Mouse (Mus musculus) heart, postnatal 4 days (tissue): Measurements from ENCODE around the gene Nell2. TPM values are rescaled to one million over a fixed set of nuclear protein-coding genes. Genes with fewer than 3 reads are reported as not detected.

ENCODE experiments used
- DNase-seq: peaks from one replicate; pipeline ENCODE4 v3.0.0; 2021
- total RNA-seq, 2 experiments: library from RNA; stranded (reverse); gene quantifications; 2 replicates each; pipeline ENCODE4 v1.2.3; 2021

The Nell2 gene
- total RNA-seq, 2 experiments from 2014 or later, result 0.18 TPM; not detected in 1

DNA sequence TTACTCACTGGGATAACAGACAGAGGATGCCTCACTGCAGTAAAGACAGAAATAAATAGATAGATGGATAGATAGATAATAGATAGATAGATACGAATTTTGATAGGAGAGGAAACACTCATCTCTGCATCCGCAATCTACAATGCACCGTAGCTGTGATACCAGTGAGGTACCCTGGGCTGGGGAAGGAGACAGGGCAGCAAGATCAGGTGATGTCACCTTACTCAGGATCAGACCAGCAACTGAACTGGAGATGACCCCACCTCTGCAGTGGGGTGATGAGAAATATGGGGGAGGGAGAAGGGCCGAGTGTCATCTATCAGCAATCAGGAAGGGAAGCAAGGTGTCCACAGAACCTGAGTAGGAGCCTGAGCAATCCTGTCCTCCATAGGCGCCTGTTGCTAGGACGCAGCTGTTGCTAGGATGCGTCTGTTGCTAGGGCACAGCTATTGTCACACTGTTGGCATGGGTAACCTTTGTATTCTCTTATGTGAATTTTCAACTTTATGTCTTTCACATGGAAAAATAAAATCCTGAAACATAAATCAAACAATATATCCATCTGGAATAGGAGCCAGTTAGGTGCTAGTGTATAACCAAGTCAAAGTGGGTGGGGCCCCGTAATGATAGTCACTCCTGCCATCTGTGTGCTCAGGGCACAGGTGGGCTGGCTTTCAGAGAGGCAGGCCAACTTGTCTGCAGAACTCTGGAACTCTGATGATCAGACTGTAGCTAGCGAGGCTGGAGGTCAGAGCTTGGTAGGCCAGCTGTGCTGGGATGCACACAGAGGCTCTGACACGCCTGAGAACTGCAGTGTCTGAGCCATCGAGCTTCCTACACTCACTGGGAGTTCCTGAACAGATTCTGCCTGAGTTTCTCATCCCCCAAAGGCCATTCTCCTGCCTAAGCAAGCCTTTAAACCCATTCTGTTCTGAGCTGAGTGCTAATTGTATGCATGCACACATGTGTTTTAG is 193.7 kb downstream of the Nell2 start:
- no peak for DNase-seq

DNA sequence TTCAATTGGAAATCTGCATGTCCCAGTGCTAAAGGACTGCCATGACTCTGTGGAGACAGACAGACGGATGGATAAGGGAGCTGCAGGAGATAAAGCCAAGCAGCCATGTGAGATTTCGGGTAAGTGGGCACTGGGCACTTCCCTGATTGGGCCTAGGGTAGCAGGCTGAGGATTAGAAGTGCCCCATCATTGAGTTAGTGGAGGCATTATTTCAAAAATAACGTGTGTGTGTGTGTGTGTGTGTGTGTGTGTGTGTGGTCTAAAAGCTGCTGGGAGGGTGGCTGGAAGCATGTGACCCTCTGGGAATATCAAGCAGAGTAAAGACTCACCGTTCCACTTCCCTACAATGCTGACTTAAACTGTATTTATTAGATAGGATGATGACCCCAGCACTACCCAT is 195.1 kb downstream of the Nell2 start:
- no peak for DNase-seq

DNA sequence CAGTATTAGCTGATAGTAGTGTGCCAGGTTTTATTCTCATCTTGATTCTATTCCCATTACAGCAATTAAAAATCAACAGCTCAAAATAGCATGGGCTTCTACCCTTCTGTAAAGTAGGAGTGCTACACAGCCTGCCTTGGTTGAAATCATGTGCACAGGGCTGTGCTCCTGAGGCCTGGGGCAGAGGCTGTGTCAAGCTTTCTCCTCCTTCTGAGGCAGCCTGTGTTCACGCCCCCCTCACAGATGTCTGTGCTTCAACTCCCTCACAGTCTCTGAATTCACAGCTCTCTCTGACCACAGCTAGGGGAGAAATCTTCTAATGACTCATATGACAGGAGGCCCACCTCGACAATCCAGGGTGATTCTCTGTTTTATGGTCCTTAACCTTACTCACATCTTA is 197.4 kb downstream of the Nell2 start:
- no peak for DNase-seq

DNA sequence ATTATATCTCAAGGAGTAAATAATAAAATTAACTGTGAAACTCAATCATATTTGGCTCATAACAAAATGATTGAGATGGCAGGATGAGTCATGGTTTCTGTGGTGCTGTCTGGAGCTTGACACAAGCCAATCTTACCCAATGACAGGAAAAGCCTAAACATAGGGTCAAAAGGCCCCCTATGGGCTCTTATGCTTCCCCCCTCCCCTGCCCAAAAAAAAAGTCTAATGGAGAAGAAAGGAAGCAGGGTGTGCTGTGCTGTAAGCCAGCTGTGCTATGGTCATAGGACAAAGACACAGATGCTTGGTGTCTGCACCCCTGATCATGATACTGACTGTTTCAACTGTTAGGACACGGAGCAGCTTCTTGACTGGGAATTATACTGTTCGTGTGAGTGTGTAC is 205.6 kb downstream of the Nell2 start:
- DNase-seq, result no peak

DNA sequence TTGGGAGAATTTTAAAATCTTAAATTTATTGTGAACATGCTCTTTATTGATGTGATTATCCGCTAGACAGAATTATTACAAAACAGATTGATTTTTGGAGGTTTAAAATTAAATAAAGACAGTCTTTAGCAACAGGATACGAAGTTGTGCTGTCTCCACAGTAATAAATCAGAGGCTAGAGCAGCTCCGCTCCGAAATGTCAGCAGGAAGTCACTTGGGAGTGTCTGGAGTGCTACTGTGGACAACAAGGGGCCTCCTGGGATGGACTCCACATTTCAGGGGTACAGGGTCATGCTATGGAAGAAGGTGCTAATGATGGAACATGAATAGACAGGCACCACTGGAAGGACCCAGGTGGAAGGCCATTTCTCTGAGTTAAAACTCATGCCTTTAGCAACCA is 211.7 kb downstream of the Nell2 start:
- no peak for DNase-seq

DNA sequence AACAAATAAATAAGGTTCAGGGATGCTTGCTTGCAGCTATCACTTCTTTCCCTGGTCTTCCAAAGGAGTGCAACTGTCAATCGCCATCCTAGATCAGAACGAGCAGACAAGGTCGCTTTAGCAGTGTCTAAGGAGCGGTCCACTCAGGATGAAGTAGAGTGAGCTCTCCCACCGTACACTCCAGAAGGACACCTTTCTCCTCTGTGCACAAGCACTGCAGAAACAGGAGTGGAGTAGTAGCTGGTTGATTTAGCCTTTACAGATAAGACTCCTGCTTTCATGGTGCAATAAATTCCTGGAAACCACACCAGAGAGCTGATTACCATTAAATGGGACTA is 213.6 kb downstream of the Nell2 start:
- DNase-seq, result no peak

DNA sequence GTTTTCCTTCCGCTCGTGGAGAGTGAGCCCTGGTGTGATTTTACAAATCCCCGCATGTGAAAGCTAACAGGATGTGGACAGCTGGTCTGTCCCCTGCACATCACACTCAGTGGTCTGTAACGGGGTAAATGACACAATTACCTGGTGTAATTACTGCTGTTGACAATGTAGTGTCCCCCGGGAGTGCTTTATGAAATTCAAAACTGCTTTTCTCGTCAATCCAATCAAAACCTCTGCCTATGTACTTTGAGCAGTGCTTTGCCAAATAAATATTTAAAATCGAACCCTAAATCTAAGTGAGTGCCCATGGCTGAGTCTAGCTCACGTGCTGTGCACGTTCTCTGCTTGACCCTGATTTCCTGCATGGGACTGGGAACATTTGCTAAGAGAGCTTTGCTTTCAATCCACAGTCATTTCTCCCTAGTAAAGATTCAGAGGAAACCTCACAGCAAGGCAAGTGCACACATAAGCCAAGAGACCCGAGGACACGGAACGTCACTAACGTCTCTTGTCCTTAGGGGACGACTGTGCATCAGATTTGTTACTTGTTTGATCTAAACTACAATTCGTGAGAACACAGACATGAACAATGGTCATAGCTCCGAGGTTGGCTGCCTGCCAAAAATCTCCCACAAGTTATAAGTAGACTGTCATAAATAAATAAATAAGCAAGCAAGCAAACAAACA is 214.1 kb downstream of the Nell2 start:
- DNase-seq, result no peak

DNA sequence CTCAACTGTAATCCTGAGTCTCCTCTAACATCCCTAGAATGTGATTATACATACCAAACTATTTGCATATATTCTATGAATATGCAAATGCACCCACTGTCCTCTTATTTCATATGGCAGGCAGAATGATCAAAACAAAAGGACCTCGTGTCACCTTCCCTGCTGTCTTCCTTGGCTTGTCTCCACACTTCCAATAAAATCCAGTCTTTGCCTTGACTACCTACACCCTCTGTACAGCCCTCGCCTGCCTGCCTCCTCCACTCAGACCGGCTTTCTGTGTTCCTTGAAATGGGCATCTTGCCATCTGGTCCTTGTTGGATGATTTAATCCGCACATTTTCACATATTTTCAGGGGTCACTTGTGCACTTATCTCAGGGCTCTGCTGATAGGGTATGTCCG is 215.1 kb downstream of the Nell2 start:
- no peak for DNase-seq

DNA sequence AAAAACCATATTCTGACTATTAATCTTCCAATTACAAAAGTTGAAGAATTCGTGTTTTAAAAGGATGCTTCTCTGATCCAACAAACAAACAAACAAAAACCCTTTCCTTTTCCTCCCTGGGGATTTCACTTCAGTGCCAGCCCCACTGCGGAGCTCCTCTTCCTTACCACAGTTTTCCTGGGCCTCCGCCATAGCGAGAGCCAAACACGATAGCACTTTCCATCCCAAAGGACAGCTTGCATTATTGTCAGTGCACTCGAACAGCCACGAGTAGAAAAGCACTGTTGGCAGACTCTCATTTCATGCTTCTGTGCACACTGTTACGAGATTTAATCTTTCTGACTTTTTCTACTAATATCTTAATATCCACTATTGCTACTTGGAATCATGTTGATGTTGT is 224.3 kb downstream of the Nell2 start:
- no peak for DNase-seq

DNA sequence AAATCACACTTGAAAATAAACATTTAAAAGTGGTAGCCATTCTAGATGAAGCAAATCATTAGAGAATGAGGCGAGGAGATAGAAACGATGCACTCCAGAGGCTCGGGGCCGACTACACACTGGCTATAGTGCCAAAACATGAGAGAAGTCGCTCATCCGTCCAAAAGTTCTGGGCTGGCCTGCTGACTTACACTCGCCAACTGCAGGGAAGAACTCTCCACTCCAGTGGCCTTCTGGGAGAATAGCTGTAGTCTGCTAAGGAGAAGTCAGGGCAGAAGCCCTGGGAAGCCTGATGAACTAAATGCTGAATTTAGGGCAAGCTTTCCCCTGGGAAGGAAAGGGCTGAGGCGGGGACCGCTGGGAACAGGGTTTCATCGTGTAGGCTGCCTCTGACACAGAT is 231.8 kb downstream of the Nell2 start:
- DNase-seq, result no peak

DNA sequence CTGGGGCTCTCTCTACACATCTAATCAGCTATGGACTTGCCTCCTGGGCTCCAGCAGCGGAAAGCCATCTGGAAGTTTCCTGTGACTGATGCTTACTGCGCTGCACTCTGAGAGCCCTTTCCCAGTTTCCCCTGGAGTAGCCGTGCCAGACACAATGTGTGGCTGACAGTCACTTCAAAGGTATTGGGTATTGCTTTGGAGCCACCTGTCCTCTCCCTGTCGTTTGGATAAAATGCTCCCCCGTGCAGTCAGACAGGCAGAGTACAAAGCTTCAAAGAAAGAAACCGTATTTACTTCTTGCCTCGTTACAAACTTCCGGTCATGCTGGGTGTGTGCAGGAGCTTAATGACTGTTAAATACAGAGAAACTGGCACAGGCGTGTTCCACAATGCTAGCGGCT is 239.3 kb downstream of the Nell2 start:
- no peak for DNase-seq

DNA sequence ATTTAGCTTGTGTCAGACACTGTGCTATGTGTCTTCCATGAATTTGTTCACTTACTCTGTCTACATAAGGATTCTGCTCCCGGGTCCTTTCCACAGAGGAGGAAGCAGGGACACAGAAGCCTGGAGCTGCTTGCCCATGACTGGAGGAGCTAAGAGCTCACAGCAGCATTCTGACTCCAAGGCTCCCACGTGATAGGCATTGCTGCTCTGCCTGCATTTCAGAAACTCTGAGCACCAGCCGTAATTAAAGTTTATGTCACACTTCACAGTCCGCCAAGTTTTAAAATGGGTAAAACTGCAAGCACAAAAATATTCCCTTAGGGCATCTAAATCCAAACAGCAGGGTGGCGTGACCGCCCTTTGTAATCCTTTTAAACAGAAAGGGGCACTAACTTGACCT is 243.2 kb downstream of the Nell2 start:
- DNase-seq, result no peak

DNA sequence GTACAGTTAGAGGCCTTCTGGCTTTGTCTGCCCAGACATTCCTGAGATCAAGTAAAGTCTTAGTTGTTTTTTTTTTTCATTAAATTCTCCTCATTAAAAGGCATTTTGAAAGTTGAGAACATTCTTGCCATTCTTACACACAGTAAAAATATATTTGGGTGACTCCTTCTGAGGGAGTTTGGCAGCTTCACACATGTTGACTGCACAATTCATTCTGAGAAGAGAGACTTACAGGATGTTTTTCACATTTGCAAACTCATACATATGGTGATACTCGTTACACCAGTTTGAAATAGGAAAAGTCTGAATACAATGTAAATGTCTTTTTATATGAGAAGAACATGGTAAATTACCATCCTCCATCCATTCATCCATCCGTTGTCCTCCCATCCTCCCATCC is 247.4 kb downstream of the Nell2 start:
- no peak for DNase-seq

DNA sequence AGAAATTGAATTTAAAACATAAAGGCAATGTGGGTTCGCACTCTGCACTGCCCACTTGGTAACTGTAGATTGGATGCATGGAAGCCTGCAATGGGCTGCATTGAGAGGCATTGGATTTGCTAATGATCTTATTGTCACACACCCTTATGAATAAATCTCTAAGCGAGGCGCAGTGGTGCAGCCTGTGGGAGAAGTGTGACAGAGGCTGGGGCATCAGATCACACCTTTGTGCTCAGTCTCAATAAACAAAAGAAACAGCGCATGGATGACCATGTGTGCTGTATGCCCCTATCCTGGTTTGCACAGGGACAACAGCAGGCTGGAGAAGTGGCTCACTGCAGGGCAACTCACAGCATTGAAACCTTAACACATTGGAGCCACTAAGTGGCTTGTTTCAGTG is 250.4 kb downstream of the Nell2 start:
- no peak for DNase-seq

DNA sequence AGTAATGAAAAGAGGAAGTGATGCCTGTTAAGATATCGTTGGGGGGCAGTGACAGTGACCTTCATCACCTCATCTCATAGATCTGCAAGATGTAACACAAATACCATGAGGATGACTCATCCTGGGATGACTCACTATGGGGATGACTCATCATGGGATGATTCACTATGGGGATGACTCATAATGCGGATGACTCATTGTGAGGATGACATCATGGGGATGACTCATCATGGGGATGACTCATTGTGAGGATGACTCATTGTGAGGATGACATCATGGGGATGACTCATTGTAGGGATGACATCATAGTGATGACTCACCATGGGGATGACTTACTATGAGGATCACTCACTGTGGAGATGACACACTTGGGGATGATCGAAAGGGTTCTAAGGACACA is 251.8 kb downstream of the Nell2 start:
- no peak for DNase-seq

DNA sequence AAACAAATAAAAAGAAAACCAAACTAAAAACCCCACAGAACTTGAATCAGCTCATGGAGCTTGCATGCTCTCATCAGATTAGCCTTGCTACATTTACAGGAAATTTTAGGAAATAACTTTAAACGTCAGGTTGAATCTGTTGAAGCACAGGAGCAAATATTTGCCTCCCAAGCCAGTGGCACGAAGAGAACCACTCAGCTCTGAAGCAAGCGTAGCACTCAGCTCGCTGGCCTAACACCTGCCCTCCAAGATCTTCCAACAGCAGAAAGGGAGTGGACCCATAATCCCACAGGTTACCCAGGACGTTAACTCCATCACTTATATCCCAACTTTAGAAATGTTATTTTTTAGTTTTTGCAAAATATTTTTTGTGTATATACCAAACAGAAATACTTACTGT is 252.8 kb downstream of the Nell2 start:
- DNase-seq, result no peak

DNA sequence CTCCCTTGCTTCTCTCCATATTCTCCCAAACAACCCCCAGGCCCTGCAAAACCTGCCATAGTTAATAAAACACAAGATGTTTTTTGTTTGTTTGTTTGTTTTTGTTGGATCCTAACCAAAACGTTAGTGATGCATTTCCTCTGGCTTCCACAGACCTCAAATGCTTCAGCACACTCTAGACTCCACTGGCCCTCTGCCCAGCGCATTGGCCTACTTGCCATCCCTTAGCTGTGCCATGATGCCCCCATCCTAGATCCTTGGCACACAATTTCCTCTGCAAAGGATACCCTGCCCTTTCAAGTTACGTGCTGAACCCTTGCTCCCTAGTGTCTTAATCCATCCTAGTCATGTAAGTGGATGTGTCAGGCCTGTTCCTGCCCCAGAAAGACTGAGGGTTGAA is 255.1 kb downstream of the Nell2 start:
- DNase-seq, result no peak

DNA sequence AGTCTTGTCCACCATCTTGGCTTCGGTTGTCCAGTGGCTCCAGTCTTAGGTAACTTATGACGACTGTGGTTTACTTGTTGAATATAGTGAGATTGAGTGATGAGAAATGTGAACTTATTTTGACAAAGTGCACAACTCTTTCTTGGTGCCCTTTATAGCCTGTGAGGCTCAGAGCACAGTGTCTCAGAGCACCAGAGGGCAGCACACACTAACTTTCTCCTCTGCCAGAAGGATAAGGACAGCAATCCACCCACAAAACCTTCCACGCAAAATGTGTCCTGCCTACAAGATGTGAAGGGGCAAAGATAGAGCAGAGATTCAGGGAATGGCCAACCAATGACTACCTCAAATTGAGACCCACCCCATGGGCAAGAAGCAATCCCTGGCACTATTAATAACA is 256.2 kb downstream of the Nell2 start:
- no peak for DNase-seq

DNA sequence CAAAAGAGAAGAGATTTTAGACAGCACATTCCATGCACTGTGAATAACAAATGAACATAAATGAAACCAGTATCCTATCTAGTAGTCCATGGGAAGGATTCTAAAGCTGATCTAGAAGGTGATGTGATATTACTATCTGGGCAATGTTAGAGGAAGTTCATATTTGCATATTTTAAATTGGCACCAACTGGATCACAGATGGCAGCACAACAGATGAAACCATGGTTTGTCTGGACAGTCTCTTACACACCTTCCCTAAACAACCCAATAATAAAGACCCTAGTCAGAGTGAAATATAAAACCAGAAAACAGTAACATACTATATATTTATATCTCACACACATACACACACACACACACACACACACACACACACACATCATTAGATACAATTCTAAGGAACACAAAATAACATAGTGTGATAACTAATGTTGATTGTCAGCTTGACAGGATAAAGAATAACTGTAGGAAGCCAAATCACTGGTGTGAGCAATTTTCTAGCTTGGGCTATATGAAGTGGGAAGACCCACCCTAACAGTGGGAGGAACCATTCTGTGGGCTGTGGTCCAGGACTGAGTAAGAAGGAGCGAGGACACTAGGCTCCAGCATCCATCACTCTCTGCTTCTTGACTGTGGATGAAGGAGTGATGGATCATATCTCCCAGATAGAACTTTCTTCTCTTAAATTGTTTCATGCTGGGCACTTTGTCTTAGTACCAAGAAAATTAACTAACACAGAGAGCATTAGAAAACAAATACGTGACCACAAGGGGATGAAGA is 268.5 kb downstream of the Nell2 start:
- no peak for DNase-seq

DNA sequence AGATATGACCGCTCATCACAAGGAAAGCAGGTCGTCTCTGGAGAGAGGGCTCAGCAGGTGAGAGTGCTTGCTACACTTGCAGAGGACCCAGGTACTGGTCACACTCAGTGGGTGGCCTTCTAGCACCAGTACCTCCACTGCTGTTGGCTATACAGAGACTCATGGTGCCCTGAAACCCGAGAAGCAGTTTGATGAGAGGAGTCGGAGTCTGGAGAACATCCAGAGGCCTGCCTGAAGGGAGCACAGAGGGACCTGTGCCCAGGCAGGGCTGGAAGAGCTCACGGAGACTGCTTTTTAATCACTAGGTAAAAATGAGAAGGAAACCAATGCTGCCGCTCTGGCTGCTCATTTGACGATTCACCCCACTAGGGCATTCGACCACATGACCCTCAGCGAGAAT is 271.2 kb downstream of the Nell2 start:
- DNase-seq, result no peak

DNA sequence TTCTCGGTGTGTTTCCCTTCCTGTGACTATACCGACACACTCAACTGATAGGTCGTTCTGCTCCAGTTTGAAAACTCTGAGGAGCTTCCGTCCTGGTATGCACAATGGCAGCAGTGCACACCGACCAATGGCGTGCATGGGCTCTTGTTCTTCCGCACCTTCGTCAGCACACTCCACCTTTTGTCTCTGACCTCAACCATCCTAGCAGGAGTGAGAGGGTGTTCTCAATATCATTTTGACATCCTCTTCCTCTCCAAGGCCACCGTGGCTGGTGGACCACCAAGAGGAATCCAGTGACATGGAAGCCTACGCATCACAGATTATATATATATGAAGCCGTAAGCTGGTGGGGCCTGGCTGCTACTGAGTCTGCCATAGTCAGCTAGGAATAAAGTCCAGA is 282.8 kb downstream of the Nell2 start:
- no peak for DNase-seq

DNA sequence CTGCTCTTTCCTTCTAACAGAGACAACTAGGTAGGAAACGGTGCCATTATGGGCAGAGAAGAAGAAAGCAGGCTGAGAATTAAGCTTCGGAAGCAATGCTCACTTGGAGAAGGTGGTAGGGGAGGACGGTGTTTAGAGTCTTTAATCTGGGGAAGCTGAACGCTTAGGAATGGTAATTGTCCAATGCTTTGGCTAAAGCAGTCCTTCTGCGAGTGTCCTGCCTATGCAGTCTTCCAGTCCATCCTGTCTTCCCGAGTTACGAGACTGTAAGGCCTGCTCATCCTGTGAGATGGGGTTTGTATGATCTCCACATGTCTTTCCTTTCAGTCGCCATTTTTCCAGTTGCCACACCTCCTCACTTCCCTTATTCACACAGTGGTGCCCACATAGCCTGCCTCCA is 284.5 kb downstream of the Nell2 start:
- no peak for DNase-seq

DNA sequence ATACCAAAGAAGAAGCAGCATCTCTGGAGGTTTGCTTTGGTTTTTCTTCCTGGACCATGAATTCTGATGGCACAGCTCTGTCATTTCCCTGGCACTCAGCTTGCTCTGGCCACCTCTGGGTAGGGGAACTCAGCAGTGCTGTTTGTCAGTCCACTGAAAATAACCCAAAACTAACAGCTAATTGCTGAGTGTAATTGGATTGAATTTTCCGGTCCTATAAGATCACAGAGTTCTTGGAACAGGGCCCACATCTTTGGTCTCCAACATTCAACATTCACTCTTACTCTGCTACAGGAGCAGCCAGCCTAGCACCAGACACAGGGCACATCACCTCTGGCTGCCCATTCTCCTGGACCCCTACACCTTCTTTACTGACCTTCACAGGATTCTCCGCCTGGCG is 287.2 kb downstream of the Nell2 start:
- no peak for DNase-seq
